Mouse (Mus musculus) hindbrain, embryonic 16.5 days (tissue): ENCODE data around the gene Bak1. TPM values are rescaled to one million over a fixed set of nuclear protein-coding genes. Genes with fewer than 3 reads are reported as not detected.

ENCODE experiments used
- ATAC-seq: fragments of 200-750 bp; cut with Nextera tagmentation; 2 replicates; pipeline ENCODE4 v1.8.0; 2017; ENCODE audit warnings: moderate TSS enrichment, moderate library complexity
- H3K27ac ChIP-seq: fragments of 300-500 bp; sonication (generic); 2 replicates; pipeline ENCODE4 v1.5.1; 2014; ENCODE audit warnings: low read depth, mild to moderate bottlenecking, control low read depth, low read length, moderate library complexity
- H3K27me3 ChIP-seq: fragments of 300-500 bp; sonication (generic); replicated peaks from 2 replicates; pipeline ENCODE4 v1.6.1; 2014; ENCODE audit warnings: low read length; ENCODE audit not compliant: control insufficient read depth, insufficient read depth
- H3K36me3 ChIP-seq: fragments of 300-500 bp; sonication (generic); 2 replicates; pipeline ENCODE4 v1.6.1; 2014; ENCODE audit warnings: mild to moderate bottlenecking, low read length, moderate library complexity, mixed read lengths; ENCODE audit not compliant: control insufficient read depth, insufficient read depth
- H3K4me1 ChIP-seq: fragments of 300-500 bp; sonication (generic); 2 replicates; pipeline ENCODE4 v1.6.1; 2014; ENCODE audit warnings: low read depth, low read length; ENCODE audit not compliant: control insufficient read depth, insufficient read depth
- H3K4me2 ChIP-seq: fragments of 300-500 bp; sonication (generic); 2 replicates; pipeline ENCODE4 v1.6.1; 2014; ENCODE audit warnings: mild to moderate bottlenecking, low read length, control low read depth, moderate library complexity
- H3K4me3 ChIP-seq: fragments of 300-500 bp; sonication (generic); 2 replicates; pipeline ENCODE4 v1.5.1; 2014; ENCODE audit warnings: mild to moderate bottlenecking, low read length, control low read depth, moderate library complexity
- H3K9ac ChIP-seq: fragments of 300-500 bp; sonication (generic); 2 replicates; pipeline ENCODE4 v1.6.1; 2014; ENCODE audit warnings: low read depth, mild to moderate bottlenecking, control low read depth, low read length, moderate library complexity
- H3K9me3 ChIP-seq: fragments of 300-500 bp; sonication (generic); 2 replicates; pipeline ENCODE4 v1.6.1; 2014; ENCODE audit warnings: mild to moderate bottlenecking, low read length, moderate library complexity; ENCODE audit not compliant: control insufficient read depth
- WGBS: fragments of 180-500 bp; shearing (Covaris S2); extraction: QIAGEN DNeasy Blood & Tissue Kit; methylation state at CpG from one replicate; pipeline ENCODE4 v1.1.7; 2014; 5-methylcytosine and 5-hydroxymethylcytosine counted together
- polyA plus RNA-seq: library from polyadenylated mRNA; unstranded; fragments of >200 nt; fragmentation: Nextera tagmentation; extraction: Ambion mirVana; gene quantifications from 2 replicates; pipeline ENCODE4 v1.2.1, GENCODE M21; 2015

Bak1 gene
- polyA plus RNA-seq, 1 experiment from 2014 or later: 4.1 TPM

- H3K4me1 ChIP-seq: peaks cover 4% of the 10 kb centered on the region
- no peak overlapping the region for H3K4me2 ChIP-seq
- no peaks in the 10 kb centered on the region for H3K9me3 ChIP-seq
- no peak overlapping the region for H3K9ac ChIP-seq
- no peak for ATAC-seq
- no peak overlapping the region for H3K27ac ChIP-seq
- H3K4me3 ChIP-seq: no peak overlapping the region
- 59% methylated on average over 7 of the region's 7 CpGs for WGBS
- no peaks in the 10 kb centered on the region for H3K27me3 ChIP-seq
- no peaks in the 10 kb centered on the region for H3K36me3 ChIP-seq
These were observed 3.5 kb upstream of the Bak1 start for GRCm38 (mm10) chr17:27032328-27032727.

- Histone ChIP-seq H3K27ac (no peak overlapping the region), H3K36me3 (no peaks in the 10 kb centered on the region), H3K4me3 (no peak overlapping the region), H3K4me1 (peaks cover 10% of the 10 kb centered on the region), H3K4me2 (no peak overlapping the region), H3K27me3 (no peaks in the 10 kb centered on the region), H3K9me3 (no peaks in the 10 kb centered on the region), H3K9ac (no peak overlapping the region)
- WGBS: 85% methylated on average over 4 of the region's 4 CpGs
- ATAC-seq: no peak
These were observed 2.1 kb upstream of the Bak1 start for GRCm38 (mm10) chr17:27030896-27031295.

GRCm38 (mm10) chr17:27029431-27029830 is 622 bp upstream of the Bak1 start:
- peaks cover 10% of the 10 kb centered on the region for H3K4me1 ChIP-seq
- H3K27ac ChIP-seq: no peak overlapping the region
- no peak overlapping the region for H3K9ac ChIP-seq
- no peaks in the 10 kb centered on the region for H3K27me3 ChIP-seq
- 92% methylated on average over 14 of the region's 14 CpGs for WGBS
- no peak overlapping the region for H3K4me2 ChIP-seq
- ATAC-seq: no peak
- no peak overlapping the region for H3K4me3 ChIP-seq
- H3K9me3 ChIP-seq: no peaks in the 10 kb centered on the region
- peaks cover 4% of the 10 kb centered on the region for H3K36me3 ChIP-seq

- Histone ChIP-seq H3K9me3 (no peaks in the 10 kb centered on the region), H3K36me3 (peaks cover 9% of the 10 kb centered on the region), H3K4me1 (peaks cover 10% of the 10 kb centered on the region), H3K27ac (peak overlapping the region; percentile 80), H3K9ac (peak overlapping the region; percentile 95), H3K4me3 (peak overlapping the region; percentile 64), H3K27me3 (no peaks in the 10 kb centered on the region), H3K4me2 (peak overlapping the region; percentile 73)
- ATAC-seq: peak; percentile 91
- under 1% methylated on average over 19 of the region's 19 CpGs for WGBS
These were observed 469 bp downstream of the Bak1 start for GRCm38 (mm10) chr17:27028284-27028795.

- H3K27ac ChIP-seq: peak overlapping the region; percentile 80
- peak overlapping the region; percentile 73 for H3K4me2 ChIP-seq
- peak; percentile 29 for ATAC-seq
- peak overlapping the region; percentile 95 for H3K9ac ChIP-seq
- H3K27me3 ChIP-seq: no peaks in the 10 kb centered on the region
- peaks cover 10% of the 10 kb centered on the region for H3K4me1 ChIP-seq
- 32% methylated on average over 12 of the region's 12 CpGs for WGBS
- H3K36me3 ChIP-seq: peaks cover 11% of the 10 kb centered on the region
- peak overlapping the region; percentile 64 for H3K4me3 ChIP-seq
- H3K9me3 ChIP-seq: no peaks in the 10 kb centered on the region
These were observed 1.1 kb downstream of the Bak1 start for GRCm38 (mm10) chr17:27027460-27028283.

GRCm38 (mm10) chr17:27025951-27026350 is 2.9 kb downstream of the Bak1 start:
- H3K27me3 ChIP-seq: no peaks in the 10 kb centered on the region
- ATAC-seq: no peak
- 92% methylated on average over 3 of the region's 3 CpGs for WGBS
- no peak overlapping the region for H3K9ac ChIP-seq
- no peak overlapping the region for H3K4me3 ChIP-seq
- no peak overlapping the region for H3K4me2 ChIP-seq
- H3K9me3 ChIP-seq: no peaks in the 10 kb centered on the region
- H3K4me1 ChIP-seq: peaks cover 10% of the 10 kb centered on the region
- no peak overlapping the region for H3K27ac ChIP-seq
- peaks cover 25% of the 10 kb centered on the region for H3K36me3 ChIP-seq

- ATAC-seq: no peak
- Histone ChIP-seq H3K9me3 (no peaks in the 10 kb centered on the region), H3K27ac (no peak overlapping the region), H3K9ac (no peak overlapping the region), H3K4me2 (no peak overlapping the region), H3K4me1 (peaks cover 10% of the 10 kb centered on the region), H3K27me3 (no peaks in the 10 kb centered on the region), H3K36me3 (peaks cover 25% of the 10 kb centered on the region), H3K4me3 (no peak overlapping the region)
- WGBS: 95% methylated on average over 17 of the region's 17 CpGs
These were observed 3.4 kb downstream of the Bak1 start for GRCm38 (mm10) chr17:27025326-27025902.

GRCm38 (mm10) chr17:27023342-27023741 is 5.5 kb downstream of the Bak1 start:
- Histone ChIP-seq H3K9me3 (no peaks in the 10 kb centered on the region), H3K9ac (no peak overlapping the region), H3K4me3 (no peak overlapping the region), H3K27ac (no peak overlapping the region), H3K4me2 (no peak overlapping the region), H3K4me1 (peaks cover 14% of the 10 kb centered on the region), H3K27me3 (no peaks in the 10 kb centered on the region), H3K36me3 (peaks cover 25% of the 10 kb centered on the region)
- 88% methylated on average over 4 of the region's 4 CpGs for WGBS
- no peak for ATAC-seq

DNA sequence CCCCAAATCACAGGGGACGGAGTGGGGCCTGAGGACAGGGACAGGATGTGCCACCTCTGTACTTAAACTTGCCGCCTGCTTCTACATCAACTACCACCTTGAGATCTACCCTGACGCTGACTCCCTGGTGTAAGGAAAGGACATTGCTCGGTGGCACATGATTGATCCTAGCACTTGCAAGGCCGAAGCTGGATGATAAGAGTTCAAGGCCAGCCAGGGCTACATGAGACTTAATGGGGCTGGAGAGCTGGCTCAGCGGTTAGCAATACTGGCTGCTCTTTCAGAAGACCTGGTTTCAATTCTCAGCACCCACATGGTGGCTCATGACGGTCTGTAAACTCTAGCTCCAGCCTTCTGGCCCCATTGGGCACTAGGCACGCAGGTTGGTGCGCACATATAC is 7.1 kb downstream of the Bak1 start:
- no peak for ATAC-seq

More for the DNA sequence above, 7.1 kb downstream of the Bak1 start:
- WGBS: 94% methylated on average over 9 of the region's 9 CpGs
- Histone ChIP-seq H3K9me3 (no peaks in the 10 kb centered on the region), H3K9ac (no peak overlapping the region), H3K27ac (no peak overlapping the region), H3K4me1 (peaks cover 9% of the 10 kb centered on the region), H3K36me3 (peaks cover 25% of the 10 kb centered on the region), H3K4me3 (no peak overlapping the region), H3K27me3 (no peaks in the 10 kb centered on the region), H3K4me2 (no peak overlapping the region)
